Comparison of ENCODE assay signal across 8 mouse cellular contexts in the genomic region with DNA sequence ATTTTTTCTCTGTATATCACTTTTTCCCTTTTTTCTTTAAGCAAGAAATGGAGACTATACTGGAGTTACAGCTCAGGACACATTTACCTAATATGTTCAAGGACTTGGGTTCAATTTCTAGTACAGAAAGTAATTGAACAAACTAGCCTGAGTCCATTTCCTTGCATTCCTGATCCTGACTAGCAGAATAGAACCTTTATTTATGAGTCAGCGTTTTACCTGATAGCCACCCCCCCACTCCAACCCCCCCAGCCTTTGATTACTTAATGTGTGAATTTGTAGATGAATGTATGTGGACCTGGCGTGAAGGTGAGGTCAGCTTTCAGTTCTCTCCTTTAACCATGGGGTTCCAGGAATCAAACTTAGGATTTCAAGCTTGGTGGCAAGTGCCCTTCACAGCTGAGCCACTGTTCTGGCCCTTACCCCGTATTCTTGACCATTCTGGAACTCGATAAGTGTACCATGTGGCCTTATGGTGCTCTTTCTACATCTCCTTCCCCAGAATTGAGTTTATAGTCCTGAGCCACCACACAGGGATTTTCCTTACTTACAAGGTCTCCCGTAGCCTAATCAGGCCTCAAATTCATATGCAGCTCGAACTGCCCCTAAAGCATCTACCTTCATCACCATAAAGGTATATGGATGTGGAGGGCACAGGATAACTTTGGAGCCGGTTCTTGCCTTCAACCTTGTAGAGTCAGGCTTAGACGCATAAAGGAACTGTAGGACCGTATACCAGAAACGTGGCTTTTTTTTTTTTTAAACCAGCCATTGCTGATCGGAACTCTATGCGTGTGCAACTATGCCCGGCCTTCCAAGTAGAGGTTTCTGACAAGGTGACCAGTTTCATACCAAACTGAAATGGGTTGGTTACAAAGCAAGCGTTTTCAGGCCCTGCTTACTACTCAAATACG. TPM values are rescaled to one million over a fixed set of nuclear protein-coding genes. Genes with fewer than 3 reads are reported as not detected.
DNase-seq lines count a peak whose midpoint lies in the region; ATAC-seq and TF ChIP-seq lines count a peak whose summit lies in the region.

No protein-coding gene starts in this region.

- no peaks in the 10 kb centered on the region for H3K9me3 ChIP-seq in embryonic facial prominence, embryonic 10.5 days
- H3K9me3 ChIP-seq in intestine, embryonic 16.5 days (ENCODE audit: control insufficient read depth, low read length) = no peaks in the 10 kb centered on the region
- no peaks in the 10 kb centered on the region for H3K9me3 ChIP-seq in midbrain, postnatal 0 days (ENCODE audit: low read length)

- peaks cover 16% of the 10 kb centered on the region for H3K36me3 ChIP-seq in embryonic facial prominence, embryonic 10.5 days (replicated peaks)
- no peaks in the 10 kb centered on the region for H3K36me3 ChIP-seq in intestine, embryonic 16.5 days (ENCODE audit: control insufficient read depth, insufficient read depth, low read length)
- 0 out of 2 replicates have a peak, but pooled peaks cover 2% of the 10 kb centered on the region for H3K36me3 ChIP-seq in midbrain, postnatal 0 days (ENCODE audit: insufficient read depth, low read length)

- 18% methylated on average over 15 of the region's 15 CpGs for WGBS in lung, adult 2 months
- 29% methylated on average over 15 of the region's 15 CpGs for WGBS in embryonic facial prominence, embryonic 10.5 days
- WGBS in intestine, embryonic 16.5 days = 18% methylated on average over 15 of the region's 15 CpGs
- 24% methylated on average over 15 of the region's 15 CpGs for WGBS in midbrain, postnatal 0 days

- DNase-seq in lung, adult 2 months = no peak
- no peak for DNase-seq in lung, adult 18-20 months
- DNase-seq in embryonic facial prominence, embryonic 10.5 days (ENCODE audit: low spot score) = no peak
- DNase-seq in midbrain, postnatal 0 days (ENCODE audit: low spot score) = no peak
- no peak for DNase-seq in natural killer cell, adult 2 months (ENCODE audit: low spot score in 2 of 2)
- no peak for DNase-seq in thymus, adult 18-20 months
- no peak for DNase-seq in retina, embryonic 14.5 days (ENCODE audit: low spot score)

- ATAC-seq in intestine, embryonic 16.5 days = no peak
- ATAC-seq in midbrain, postnatal 0 days (ENCODE audit: low FRiP score) = peak; percentile 15

- no peak for TF ChIP-seq CTCF in lung, adult 2 months (IDR thresholded peaks at IDR 0.05; ENCODE audit: insufficient read depth, low read length)
- TF ChIP-seq CTCF in midbrain, postnatal 0 days (IDR thresholded peaks at IDR 0.05) = no peak

- peak overlapping the region; percentile 81 for H3K4me2 ChIP-seq in intestine, embryonic 16.5 days (ENCODE audit: low read depth, low read length)
- peak overlapping the region; percentile 66 for H3K4me2 ChIP-seq in midbrain, postnatal 0 days (ENCODE audit: low read depth, low read length, poor library complexity, severe bottlenecking)

- peak overlapping the region; percentile 67 for H3K4me3 ChIP-seq in lung, adult 2 months (replicated peaks; ENCODE audit: extremely low read depth, low read depth, low read length)
- H3K4me3 ChIP-seq in embryonic facial prominence, embryonic 10.5 days = peak overlapping the region; percentile 96
- peak overlapping the region; percentile 94 for H3K4me3 ChIP-seq in intestine, embryonic 16.5 days (ENCODE audit: low read length)
- peak overlapping the region; percentile 99 for H3K4me3 ChIP-seq in midbrain, postnatal 0 days (ENCODE audit: low read depth, low read length)

- peak overlapping the region; percentile 93 for H3K27ac ChIP-seq in embryonic facial prominence, embryonic 10.5 days (replicated peaks)
- H3K27ac ChIP-seq in intestine, embryonic 16.5 days (ENCODE audit: low read length) = peak overlapping the region; percentile 98
- H3K27ac ChIP-seq in midbrain, postnatal 0 days (ENCODE audit: low read depth, low read length) = peak overlapping the region; percentile 94

- TF ChIP-seq POLR2A in lung, adult 2 months (IDR thresholded peaks at IDR 0.05; ENCODE audit: borderline replicate concordance, extremely low read depth, low read depth, low read length) = no peak

- H3K4me1 ChIP-seq in lung, adult 2 months (ENCODE audit: control insufficient read depth, insufficient read depth, low read length) = peaks cover 9% of the 10 kb centered on the region
- peaks cover 20% of the 10 kb centered on the region for H3K4me1 ChIP-seq in embryonic facial prominence, embryonic 10.5 days
- peaks cover 11% of the 10 kb centered on the region for H3K4me1 ChIP-seq in intestine, embryonic 16.5 days (ENCODE audit: control insufficient read depth, insufficient read depth, low read length)
- H3K4me1 ChIP-seq in midbrain, postnatal 0 days (ENCODE audit: insufficient read depth, low read length) = peaks cover 6% of the 10 kb centered on the region

- H3K9ac ChIP-seq in intestine, embryonic 16.5 days (ENCODE audit: low read depth, low read length) = peak overlapping the region; percentile 95
- peak overlapping the region; percentile 84 for H3K9ac ChIP-seq in midbrain, postnatal 0 days (replicated peaks; ENCODE audit: low read length, poor library complexity, severe bottlenecking)

- no peaks in the 10 kb centered on the region for H3K27me3 ChIP-seq in embryonic facial prominence, embryonic 10.5 days (replicated peaks; ENCODE audit: low read depth, poor library complexity, severe bottlenecking)
- H3K27me3 ChIP-seq in intestine, embryonic 16.5 days (replicated peaks; ENCODE audit: control insufficient read depth, insufficient read depth, low read length) = no peaks in the 10 kb centered on the region
- H3K27me3 ChIP-seq in midbrain, postnatal 0 days (ENCODE audit: insufficient read depth, low read length) = no peaks in the 10 kb centered on the region

RNA-seq across cellular contexts. Expression of a gene that starts 0.9 kb away (rescaled TPM):
- 3.5 and 5.8 TPM in 2 replicates for polyA plus RNA-seq in lung, adult 2 months (2012; rRNA removed)
- 53.5 and 55.3 TPM in 2 replicates for polyA plus RNA-seq in embryonic facial prominence, embryonic 10.5 days (2016; fragmentation: Nextera tagmentation; extraction: Ambion mirVana)
- 30.1 and 31.1 TPM in 2 replicates for polyA plus RNA-seq in intestine, embryonic 16.5 days (2015; fragmentation: Nextera tagmentation; extraction: Ambion mirVana)
- total RNA-seq in midbrain, postnatal 0 days (2014; rRNA removed) = 14.0 and 28.0 TPM in 2 replicates
- 18.3 and 21.7 TPM in 2 replicates for polyA plus RNA-seq in midbrain, postnatal 0 days (2015; fragmentation: Nextera tagmentation; extraction: Ambion mirVana)

RNA-seq across cellular contexts. Expression of a gene that starts 1.1 kb away (rescaled TPM):
- 3.0 and 3.5 TPM in 2 replicates for polyA plus RNA-seq in lung, adult 2 months (2012; rRNA removed)
- polyA plus RNA-seq in embryonic facial prominence, embryonic 10.5 days (2016; fragmentation: Nextera tagmentation; extraction: Ambion mirVana) = 30.1 and 32.7 TPM in 2 replicates
- 17.4 and 18.4 TPM in 2 replicates for polyA plus RNA-seq in intestine, embryonic 16.5 days (2015; fragmentation: Nextera tagmentation; extraction: Ambion mirVana)
- total RNA-seq in midbrain, postnatal 0 days (2014; rRNA removed) = 5.9 and 10.7 TPM in 2 replicates
- 6.4 and 6.7 TPM in 2 replicates for polyA plus RNA-seq in midbrain, postnatal 0 days (2015; fragmentation: Nextera tagmentation; extraction: Ambion mirVana)
